Mouse (Mus musculus): ENCODE data around the gene Fam3c. TPM values are rescaled to one million over a fixed set of nuclear protein-coding genes. Genes with fewer than 3 reads are reported as not detected.

The Fam3c gene
- polyA plus RNA-seq, 1 experiment from 2014 or later = 65.0 TPM

DNA sequence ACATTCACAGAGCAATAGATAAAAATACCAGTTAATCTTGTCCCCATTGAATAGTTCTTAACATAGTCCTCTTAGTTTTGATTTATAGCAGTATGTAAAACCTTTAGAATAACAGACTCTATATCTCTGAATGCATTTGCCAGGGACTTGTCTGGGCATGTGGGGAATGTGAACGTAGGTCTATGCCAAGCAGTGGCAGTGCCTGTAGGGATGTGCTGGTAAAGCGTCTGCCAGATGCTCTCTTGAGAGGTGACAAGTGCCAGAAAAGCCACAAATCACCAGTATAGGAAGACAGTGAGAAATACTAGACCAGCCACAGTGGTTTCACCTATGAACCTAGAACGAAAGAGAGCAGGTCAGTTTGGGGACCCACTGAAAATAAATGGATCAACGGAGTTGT, 93.5 kb downstream of the Fam3c start:
- Histone ChIP-seq H3K27me3 (ENCODE audit: insufficient read depth, low read length) (no peaks in the 10 kb centered on the region), H3K9ac (ENCODE audit: low read depth, low read length) (no peak overlapping the region), H3K4me3 (replicated peaks; ENCODE audit: low read depth, low read length) (no peak overlapping the region), H3K4me1 (replicated peaks; ENCODE audit: insufficient read depth, low read length) (no peaks in the 10 kb centered on the region), H3K9me3 (replicated peaks; ENCODE audit: low read length) (no peaks in the 10 kb centered on the region), H3K36me3 (ENCODE audit: insufficient read depth, low read length) (no peaks in the 10 kb centered on the region), H3K27ac (no peak overlapping the region), H3K4me2 (ENCODE audit: low read length) (no peak overlapping the region)
- 42% methylated on average over 4 of the region's 4 CpGs for WGBS
- no peak for TF ChIP-seq CTCF (IDR thresholded peaks at IDR 0.05; ENCODE audit: low read depth)
- DNase-seq (ENCODE audit: low spot score) (no peak), ATAC-seq (replicated peaks; ENCODE audit: low FRiP score, low read depth) (no peak)

DNA sequence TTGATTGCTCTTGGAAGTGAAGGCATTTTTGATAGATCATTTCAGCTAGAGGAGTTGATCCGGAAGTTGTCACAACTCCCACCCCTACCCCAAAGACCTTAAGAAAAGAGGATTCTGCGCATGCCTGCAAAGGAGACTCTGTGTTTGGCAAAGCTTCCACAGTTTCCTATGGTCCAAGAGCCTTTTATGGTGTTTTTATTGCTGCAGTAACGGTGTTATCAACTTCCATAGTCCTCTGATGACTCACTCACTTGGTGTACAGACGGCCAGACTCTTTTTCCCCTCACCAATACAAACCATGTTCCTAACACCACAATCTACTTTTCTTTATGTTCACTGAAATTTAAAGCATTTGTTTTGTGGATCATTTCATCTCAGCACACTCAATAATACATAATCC, 97.3 kb downstream of the Fam3c start:
- Histone ChIP-seq H3K4me1 (replicated peaks; ENCODE audit: insufficient read depth, low read length) (no peaks in the 10 kb centered on the region), H3K36me3 (ENCODE audit: insufficient read depth, low read length) (no peaks in the 10 kb centered on the region), H3K4me2 (ENCODE audit: low read length) (no peak overlapping the region), H3K27ac (no peak overlapping the region), H3K9ac (ENCODE audit: low read depth, low read length) (no peak overlapping the region), H3K4me3 (replicated peaks; ENCODE audit: low read depth, low read length) (no peak overlapping the region), H3K27me3 (ENCODE audit: insufficient read depth, low read length) (no peaks in the 10 kb centered on the region), H3K9me3 (replicated peaks; ENCODE audit: low read length) (no peaks in the 10 kb centered on the region)
- no peak for TF ChIP-seq CTCF (IDR thresholded peaks at IDR 0.05; ENCODE audit: low read depth)
- DNase-seq (ENCODE audit: low spot score) = no peak
- 55% methylated on average over 4 of the region's 4 CpGs for WGBS
- no peak for ATAC-seq (replicated peaks; ENCODE audit: low FRiP score, low read depth)

Other genes starting within 250 kb of the Fam3c start
- gene Wnt16, start 68.0 kb downstream of the Fam3c start, polyA plus RNA-seq (2015; fragmentation: Nextera tagmentation; extraction: Ambion mirVana) = 1.1 and 1.6 TPM in 2 replicates

Measured in kidney, postnatal 0 days (tissue).